Mouse (Mus musculus): ENCODE results near the gene Ascl1. TPM values are rescaled to one million over a fixed set of nuclear protein-coding genes. Genes with fewer than 3 reads are reported as not detected.

Gene Ascl1
- polyA plus RNA-seq (2016; fragmentation: Nextera tagmentation; extraction: Ambion mirVana): 4.8 and 5.7 TPM in 2 replicates

DNA sequence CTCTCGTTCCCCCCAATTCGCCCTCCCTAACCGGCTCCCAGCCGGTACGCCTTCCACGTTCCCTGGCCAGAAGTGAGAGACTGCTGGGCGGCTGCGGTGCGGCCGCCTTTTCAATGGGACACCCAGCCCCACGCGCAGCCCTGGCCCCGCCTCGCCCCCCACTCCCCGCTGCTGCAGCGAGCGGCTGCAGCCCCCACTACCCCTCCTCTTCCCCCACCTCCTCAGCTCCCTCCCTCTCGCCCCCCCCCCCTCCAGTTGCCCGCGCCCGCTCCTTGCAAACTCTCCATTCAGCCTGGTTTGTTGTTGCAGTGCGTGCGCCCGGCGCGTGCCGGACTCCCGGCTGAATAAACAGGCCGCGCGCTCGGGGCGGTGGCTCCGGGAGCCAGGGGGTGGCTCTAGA, at the start of gene Ascl1:
Gene Ascl1, minus strand, starts transcription at position 85 of the 400 bp plus-strand sequence.
- under 1% methylated on average over 32 of the region's 34 CpGs for WGBS
- Histone ChIP-seq H3K9me3 (peaks cover 6% of the 10 kb centered on the region; the same call in 1 of the 2 replicates), H3K36me3 (replicated peaks) (no peaks in the 10 kb centered on the region), H3K4me1 (peaks cover 46% of the 10 kb centered on the region), H3K27ac (replicated peaks) (peak within 1 kb of the TSS; percentile 79), H3K27me3 (replicated peaks; ENCODE audit: low read depth, poor library complexity, severe bottlenecking) (peaks cover 99% of the 10 kb centered on the region), H3K4me3 (peak within 1 kb of the TSS; percentile 74)
- DNase-seq (ENCODE audit: low spot score): peak; percentile 77

GRCm38 (mm10) chr10:87534172-87534571, 40.7 kb upstream of the Ascl1 start:
- WGBS: 87% methylated on average over 1 of the region's 1 CpGs
- DNase-seq (ENCODE audit: low spot score): no peak

DNA sequence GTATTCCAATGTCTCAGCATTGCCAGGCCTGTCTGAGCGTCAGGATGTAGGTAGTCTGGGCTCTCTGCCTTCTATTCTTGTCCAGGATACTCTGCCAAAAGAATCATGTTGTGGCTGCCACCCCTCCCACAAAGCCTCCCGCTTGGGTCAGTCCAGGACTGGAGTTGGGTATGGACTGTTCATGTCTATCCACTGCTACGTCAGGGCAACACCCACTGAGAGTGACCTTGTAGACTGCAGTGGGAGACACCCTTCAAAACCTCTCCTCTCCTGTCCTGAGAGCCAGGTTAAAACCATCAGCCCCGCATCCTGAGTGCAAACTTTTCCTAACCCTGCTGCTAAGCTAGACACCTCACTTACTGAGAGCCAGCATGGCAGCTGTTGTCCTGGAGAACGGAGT, 28.2 kb upstream of the Ascl1 start, which contains the start of gene Pah:
Gene Pah, plus strand, starts transcription at position 150 of the 400 bp plus-strand sequence.
- WGBS: 88% methylated on average over 5 of the region's 5 CpGs
- Histone ChIP-seq H3K9me3 (no peaks in the 10 kb centered on the region), H3K4me3 (no peak within 1 kb of the TSS), H3K27me3 (replicated peaks; ENCODE audit: low read depth, poor library complexity, severe bottlenecking) (no peaks in the 10 kb centered on the region), H3K4me1 (no peaks in the 10 kb centered on the region), H3K27ac (replicated peaks) (no peak within 1 kb of the TSS), H3K36me3 (replicated peaks) (no peaks in the 10 kb centered on the region)
- DNase-seq (ENCODE audit: low spot score): no peak

More at GRCm38 (mm10) chr10:87534172-87534571, 40.7 kb upstream of the Ascl1 start:
- Histone ChIP-seq H3K4me3 (no peak overlapping the region), H3K27me3 (replicated peaks; ENCODE audit: low read depth, poor library complexity, severe bottlenecking) (no peaks in the 10 kb centered on the region), H3K27ac (replicated peaks) (no peak overlapping the region), H3K4me1 (no peaks in the 10 kb centered on the region), H3K9me3 (no peaks in the 10 kb centered on the region), H3K36me3 (replicated peaks) (no peaks in the 10 kb centered on the region)

DNA sequence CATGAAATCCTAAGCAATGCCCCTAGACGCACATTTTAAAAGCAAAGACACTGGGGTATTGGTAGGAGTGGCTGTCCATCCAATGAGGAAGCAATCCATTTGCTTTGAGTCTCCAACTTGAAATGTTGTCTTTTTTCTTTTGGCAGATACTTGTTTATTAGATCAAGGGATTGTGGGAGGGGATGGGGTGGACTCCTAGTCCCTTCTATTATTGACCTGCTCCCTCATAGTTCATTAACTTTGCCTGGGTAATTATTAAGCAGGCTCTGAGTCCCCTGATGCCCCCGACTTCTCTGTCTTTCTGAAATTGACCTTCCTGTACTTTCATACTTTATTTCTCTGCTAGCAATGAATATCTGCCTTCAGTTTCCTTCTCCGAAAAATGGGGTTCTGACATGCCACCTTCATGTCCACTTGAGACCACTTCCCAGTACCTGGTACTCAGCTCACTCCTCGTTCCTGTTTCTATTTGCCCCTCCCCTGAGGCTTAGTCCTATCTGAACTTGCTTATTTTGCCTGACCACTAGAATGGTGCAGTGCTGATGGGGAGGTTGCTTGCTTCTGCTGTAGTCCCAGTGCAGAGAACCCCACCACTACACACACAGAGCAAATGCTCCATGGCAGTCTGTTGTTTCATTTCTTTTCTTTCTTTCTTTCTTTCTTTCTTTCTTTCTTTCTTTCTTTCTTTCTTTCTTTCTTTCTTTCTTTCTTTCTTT, 27.1 kb upstream of the Ascl1 start:
- whole genome bisulfite sequencing: 82% methylated on average over 4 of the region's 4 CpGs
- no peaks in the 10 kb centered on the region for H3K36me3 ChIP-seq (replicated peaks)
- no peak overlapping the region for H3K4me3 ChIP-seq
- DNase-seq (ENCODE audit: low spot score): no peak
- no peaks in the 10 kb centered on the region for H3K27me3 ChIP-seq (replicated peaks; ENCODE audit: low read depth, poor library complexity, severe bottlenecking)
- H3K4me1 ChIP-seq: no peaks in the 10 kb centered on the region
- H3K9me3 ChIP-seq: no peaks in the 10 kb centered on the region
- no peak overlapping the region for H3K27ac ChIP-seq (replicated peaks)

DNA sequence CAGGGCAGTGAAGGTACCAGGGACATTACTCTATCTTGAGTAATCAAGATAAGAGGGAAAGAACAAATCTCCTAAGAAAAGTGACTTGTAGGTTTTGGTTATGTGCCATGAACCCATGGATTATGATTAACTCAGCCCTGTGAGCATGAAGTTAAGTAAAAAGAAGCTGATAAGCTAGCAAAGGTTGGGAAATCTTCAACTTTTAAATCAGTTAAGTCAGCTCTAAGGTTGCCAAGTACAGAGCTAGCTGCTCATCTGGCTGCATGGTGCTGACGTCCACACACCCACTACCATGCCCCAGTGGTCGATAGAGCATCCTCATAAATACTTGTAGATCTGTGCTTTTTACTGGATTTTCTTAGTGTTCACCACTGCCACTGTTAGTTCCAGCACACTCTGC, 25.1 kb upstream of the Ascl1 start:
- H3K4me1 ChIP-seq: no peaks in the 10 kb centered on the region
- H3K36me3 ChIP-seq (replicated peaks): no peaks in the 10 kb centered on the region
- 75% methylated on average over 2 of the region's 2 CpGs for WGBS
- DNase-seq (ENCODE audit: low spot score): no peak
- H3K27ac ChIP-seq (replicated peaks): no peak overlapping the region
- no peaks in the 10 kb centered on the region for H3K9me3 ChIP-seq
- H3K4me3 ChIP-seq: no peak overlapping the region
- H3K27me3 ChIP-seq (replicated peaks; ENCODE audit: low read depth, poor library complexity, severe bottlenecking): no peaks in the 10 kb centered on the region

- DNase-seq (ENCODE audit: low spot score): no peak
- Histone ChIP-seq H3K4me3 (no peak overlapping the region), H3K4me1 (no peaks in the 10 kb centered on the region), H3K36me3 (replicated peaks) (no peaks in the 10 kb centered on the region), H3K27me3 (replicated peaks; ENCODE audit: low read depth, poor library complexity, severe bottlenecking) (no peaks in the 10 kb centered on the region), H3K27ac (replicated peaks) (no peak overlapping the region), H3K9me3 (no peaks in the 10 kb centered on the region)
These were observed 19.6 kb upstream of the Ascl1 start for GRCm38 (mm10) chr10:87513052-87513451.

GRCm38 (mm10) chr10:87508581-87508980, 15.1 kb upstream of the Ascl1 start:
- 88% methylated on average over 4 of the region's 4 CpGs for WGBS
- H3K36me3 ChIP-seq (replicated peaks): no peaks in the 10 kb centered on the region
- DNase-seq (ENCODE audit: low spot score): no peak
- no peaks in the 10 kb centered on the region for H3K9me3 ChIP-seq
- peaks cover 18% of the 10 kb centered on the region for H3K27me3 ChIP-seq (replicated peaks; ENCODE audit: low read depth, poor library complexity, severe bottlenecking)
- no peak overlapping the region for H3K4me3 ChIP-seq
- no peaks in the 10 kb centered on the region for H3K4me1 ChIP-seq
- H3K27ac ChIP-seq (replicated peaks): no peak overlapping the region

- Histone ChIP-seq H3K36me3 (replicated peaks) (no peaks in the 10 kb centered on the region), H3K27ac (replicated peaks) (no peak overlapping the region), H3K9me3 (no peaks in the 10 kb centered on the region), H3K27me3 (replicated peaks; ENCODE audit: low read depth, poor library complexity, severe bottlenecking) (peaks cover 65% of the 10 kb centered on the region), H3K4me1 (peaks cover 12% of the 10 kb centered on the region), H3K4me3 (no peak overlapping the region)
- WGBS: 4% methylated on average over 10 of the region's 10 CpGs
- peak; percentile 63 for DNase-seq (ENCODE audit: low spot score)
These were observed 10.5 kb upstream of the Ascl1 start for GRCm38 (mm10) chr10:87503946-87504345.

DNA sequence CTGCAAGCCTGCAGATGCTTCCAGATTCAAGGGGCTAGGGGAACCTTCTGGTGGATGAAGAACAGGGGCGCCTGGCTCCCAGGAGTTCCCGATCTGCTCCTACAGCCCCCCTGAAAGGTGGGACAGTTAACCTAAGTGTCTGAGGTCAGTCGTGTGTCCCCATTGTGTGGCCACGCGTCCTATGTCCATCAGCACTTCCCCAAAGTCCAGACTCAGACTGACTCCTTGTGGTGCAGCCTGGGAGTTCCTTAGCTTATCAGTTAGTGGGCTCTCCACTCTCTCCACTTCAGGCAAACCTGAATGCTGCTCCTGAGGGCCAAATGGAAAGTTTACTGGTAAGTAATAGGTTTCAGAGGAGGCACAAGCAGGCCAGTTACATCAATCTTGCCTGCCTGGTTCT, 8.8 kb upstream of the Ascl1 start:
- Histone ChIP-seq H3K27me3 (replicated peaks; ENCODE audit: low read depth, poor library complexity, severe bottlenecking) (peaks cover 81% of the 10 kb centered on the region), H3K4me3 (no peak overlapping the region), H3K9me3 (0 out of 2 replicates have a peak, but pooled peaks cover 3% of the 10 kb centered on the region), H3K4me1 (peaks cover 12% of the 10 kb centered on the region), H3K36me3 (replicated peaks) (no peaks in the 10 kb centered on the region), H3K27ac (replicated peaks) (no peak overlapping the region)
- DNase-seq (ENCODE audit: low spot score): peak; percentile 41
- 17% methylated on average over 5 of the region's 5 CpGs for WGBS

DNA sequence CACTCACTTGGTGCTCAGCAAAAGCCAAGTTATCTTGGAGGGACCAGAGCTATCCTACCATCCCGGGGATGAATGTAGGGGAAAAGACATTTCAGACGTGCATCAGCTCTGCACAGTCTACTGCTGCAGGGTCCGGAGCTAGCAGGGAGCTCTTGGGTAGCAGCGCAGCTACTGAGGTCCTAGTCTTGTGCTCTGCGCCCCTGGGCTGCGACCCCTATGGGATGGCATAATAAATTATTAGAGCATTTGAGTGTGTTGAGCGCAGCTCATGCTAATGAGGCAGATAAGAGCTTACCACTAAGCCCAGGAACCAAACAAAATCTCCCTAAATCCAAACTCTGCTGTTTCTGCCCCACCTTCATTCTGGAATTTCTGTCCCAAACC, 8.2 kb upstream of the Ascl1 start:
- peak; percentile 34 for DNase-seq (ENCODE audit: low spot score)
- Histone ChIP-seq H3K4me3 (peak overlapping the region; percentile 33; the same call in 1 of the 2 replicates), H3K27ac (replicated peaks) (0 out of 2 replicates have a peak overlapping the region, but pooled peaks have one; percentile 1), H3K9me3 (0 out of 2 replicates have a peak, but pooled peaks cover 3% of the 10 kb centered on the region), H3K27me3 (replicated peaks; ENCODE audit: low read depth, poor library complexity, severe bottlenecking) (peaks cover 88% of the 10 kb centered on the region), H3K36me3 (replicated peaks) (no peaks in the 10 kb centered on the region), H3K4me1 (peaks cover 12% of the 10 kb centered on the region)
- WGBS: 8% methylated on average over 7 of the region's 7 CpGs

GRCm38 (mm10) chr10:87500926-87501658, 7.6 kb upstream of the Ascl1 start:
- peak overlapping the region; percentile 33; the same call in 1 of the 2 replicates for H3K4me3 ChIP-seq
- peaks cover 4% of the 10 kb centered on the region; the same call in 1 of the 2 replicates for H3K9me3 ChIP-seq
- peaks cover 92% of the 10 kb centered on the region for H3K27me3 ChIP-seq (replicated peaks; ENCODE audit: low read depth, poor library complexity, severe bottlenecking)
- WGBS: 13% methylated on average over 20 of the region's 20 CpGs
- peaks cover 12% of the 10 kb centered on the region for H3K4me1 ChIP-seq
- H3K27ac ChIP-seq (replicated peaks): 0 out of 2 replicates have a peak overlapping the region, but pooled peaks have one; percentile 1
- DNase-seq (ENCODE audit: low spot score): peak; percentile 32
- no peaks in the 10 kb centered on the region for H3K36me3 ChIP-seq (replicated peaks)

- H3K36me3 ChIP-seq (replicated peaks): no peaks in the 10 kb centered on the region
- H3K27ac ChIP-seq (replicated peaks): no peak overlapping the region
- no peak overlapping the region for H3K4me3 ChIP-seq
- peaks cover 100% of the 10 kb centered on the region for H3K27me3 ChIP-seq (replicated peaks; ENCODE audit: low read depth, poor library complexity, severe bottlenecking)
- 89% methylated on average over 2 of the region's 2 CpGs for WGBS
- H3K4me1 ChIP-seq: peaks cover 42% of the 10 kb centered on the region
- DNase-seq (ENCODE audit: low spot score): no peak
- peaks cover 6% of the 10 kb centered on the region; the same call in 1 of the 2 replicates for H3K9me3 ChIP-seq
These were observed 3.6 kb upstream of the Ascl1 start for GRCm38 (mm10) chr10:87497056-87497455.

Measured in embryonic facial prominence, embryonic 10.5 days (tissue).